16 mouse cellular contexts compared by ENCODE assay signal in the genomic region with DNA sequence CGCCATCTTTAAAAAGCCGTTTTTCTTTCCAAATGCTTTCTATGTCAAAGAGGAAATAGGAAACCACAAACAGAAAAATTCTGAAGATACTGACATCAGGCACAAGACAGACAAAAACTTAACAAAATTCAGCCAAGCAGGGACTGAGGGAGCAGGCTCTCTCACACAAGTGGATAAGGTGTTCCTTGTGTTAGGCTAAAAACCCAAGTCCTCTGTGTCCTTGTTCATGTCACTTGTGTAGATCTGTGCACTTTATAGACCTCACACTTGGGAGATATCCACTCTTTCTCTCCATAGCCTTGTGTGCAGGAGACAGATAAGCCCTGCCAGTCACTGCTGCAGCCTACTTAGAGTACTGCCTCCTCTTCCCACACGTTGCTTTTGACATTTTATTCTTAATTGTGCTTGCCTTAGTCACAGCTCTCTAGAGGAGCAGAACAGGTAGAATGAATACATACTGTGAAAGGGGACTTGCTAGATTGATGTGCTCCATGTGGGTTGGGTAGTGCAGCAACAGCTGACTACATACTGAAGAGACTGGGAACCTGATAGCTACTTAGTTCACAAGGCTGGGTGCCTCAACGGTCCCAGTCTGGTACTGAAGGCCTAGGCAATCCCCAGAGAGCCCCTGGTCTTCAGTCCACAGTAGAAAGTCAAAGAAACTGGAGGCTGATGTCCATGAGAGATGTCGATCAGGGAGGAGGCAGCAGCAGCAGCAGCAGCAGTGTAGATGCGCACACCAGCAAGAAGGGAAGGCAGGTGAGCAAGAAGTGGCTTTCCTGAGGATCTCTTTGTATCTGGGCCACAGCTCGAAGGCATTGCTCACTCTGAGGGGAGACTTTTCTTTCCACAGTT. TPM values are rescaled to one million over a fixed set of nuclear protein-coding genes. Genes with fewer than 3 reads are reported as not detected.
DNase-seq lines count a peak whose midpoint lies in the region; ATAC-seq and TF ChIP-seq lines count a peak whose summit lies in the region.
"Had no signal": no experiment of that assay in that cellular context is flagged by ENCODE, and none has a peak within 500 bp of the region (broad histone marks: within the 10 kb centered on the region; RNA-seq: fewer than 3 reads in every experiment).

No protein-coding gene starts in this region.

- H3K4me1 ChIP-seq in heart, embryonic 16.5 days (ENCODE audit: control insufficient read depth, insufficient read depth, low read length), result peaks cover 5% of the 10 kb centered on the region
- no peaks in the 10 kb centered on the region for H3K4me1 ChIP-seq in heart, embryonic 11.5 days (ENCODE audit: control insufficient read depth, insufficient read depth, low read length)
- H3K4me1 ChIP-seq in MEL (ENCODE audit: control insufficient read depth in 1 of 2, insufficient read depth in 2 of 2, low read length in 2 of 2), result peaks cover 18 to 27% of the 10 kb centered on the region in 2 experiments
- H3K4me1 ChIP-seq in forebrain, embryonic 12.5 days, result no peaks in the 10 kb centered on the region
- H3K4me1 ChIP-seq in midbrain, embryonic 15.5 days, result no peaks in the 10 kb centered on the region
- H3K4me1 ChIP-seq: limb, embryonic 13.5 days had no signal

- peaks cover 7% of the 10 kb centered on the region for H3K36me3 ChIP-seq in heart, embryonic 16.5 days (ENCODE audit: control insufficient read depth, insufficient read depth)
- H3K36me3 ChIP-seq in heart, embryonic 11.5 days (ENCODE audit: control insufficient read depth, insufficient read depth, low read length), result peaks cover 4% of the 10 kb centered on the region; the same call in 1 of the 2 replicates
- peaks cover 0 to 19% of the 10 kb centered on the region in 2 experiments; a peak in 2 of 4 replicates for H3K36me3 ChIP-seq in MEL (ENCODE audit: control insufficient read depth in 1 of 2, insufficient read depth in 2 of 2, low read length in 2 of 2)
- H3K36me3 ChIP-seq in forebrain, embryonic 12.5 days (replicated peaks), result no peaks in the 10 kb centered on the region
- no peaks in the 10 kb centered on the region for H3K36me3 ChIP-seq in midbrain, embryonic 15.5 days (replicated peaks)
- H3K36me3 ChIP-seq: hindbrain, embryonic 10.5 days; limb, embryonic 13.5 days had no signal

- H3K27ac ChIP-seq in heart, embryonic 16.5 days (ENCODE audit: low read length), result peak overlapping the region; percentile 64
- H3K27ac ChIP-seq in heart, embryonic 11.5 days (ENCODE audit: low read depth, low read length), result no peak overlapping the region
- H3K27ac ChIP-seq in MEL (ENCODE audit: control insufficient read depth, low read depth, low read length), result peak overlapping the region; percentile 99
- no peak overlapping the region for H3K27ac ChIP-seq in forebrain, embryonic 12.5 days
- H3K27ac ChIP-seq in midbrain, embryonic 15.5 days, result no peak overlapping the region
- H3K27ac ChIP-seq: hindbrain, embryonic 10.5 days; limb, embryonic 13.5 days had no signal

- DNase-seq in MEL (ENCODE audit: low read depth, low spot score), result peak; percentile 92
- DNase-seq in embryo, embryonic 9.5 days (ENCODE audit: extremely low spot score), result no peak
- DNase-seq: cerebellum, adult 11 months; embryo, embryonic 11 days had no signal

- peak; percentile 84 to 85 for TF ChIP-seq EP300 in MEL (IDR thresholded peaks at IDR 0.05; ENCODE audit: low read depth in 1 of 2, low read length in 2 of 2)

- TF ChIP-seq RAD21 in MEL (IDR thresholded peaks at IDR 0.05; ENCODE audit: low read depth, low read length), result no peak; the same call in 1 of the 2 replicates

- H3K27me3 ChIP-seq in heart, embryonic 16.5 days (ENCODE audit: control insufficient read depth, insufficient read depth, low read length), result no peaks in the 10 kb centered on the region
- H3K27me3 ChIP-seq in heart, embryonic 11.5 days (ENCODE audit: control insufficient read depth, insufficient read depth, low read length), result no peaks in the 10 kb centered on the region
- no peaks in the 10 kb centered on the region for H3K27me3 ChIP-seq in MEL (ENCODE audit: control insufficient read depth in 1 of 2, insufficient read depth in 2 of 2, low read length in 2 of 2)
- no peaks in the 10 kb centered on the region for H3K27me3 ChIP-seq in forebrain, embryonic 12.5 days
- H3K27me3 ChIP-seq in midbrain, embryonic 15.5 days (replicated peaks), result no peaks in the 10 kb centered on the region
- H3K27me3 ChIP-seq: limb, embryonic 13.5 days; Patski had no signal

- H3K4me3 ChIP-seq in heart, embryonic 16.5 days (ENCODE audit: low read length), result no peak overlapping the region
- no peak overlapping the region for H3K4me3 ChIP-seq in heart, embryonic 11.5 days (ENCODE audit: low read depth, low read length)
- peak overlapping the region; percentile 18 to 25 for H3K4me3 ChIP-seq in MEL (ENCODE audit: control insufficient read depth in 1 of 2, insufficient read depth in 1 of 2, low read depth in 2 of 2, low read length in 2 of 2)
- no peak overlapping the region for H3K4me3 ChIP-seq in forebrain, embryonic 12.5 days (replicated peaks)
- no peak overlapping the region for H3K4me3 ChIP-seq in midbrain, embryonic 15.5 days
- H3K4me3 ChIP-seq: hindbrain, embryonic 10.5 days; limb, embryonic 13.5 days had no signal

- no peak for ATAC-seq in heart, embryonic 16.5 days (replicated peaks; ENCODE audit: extremely low read depth, insufficient read depth, low FRiP score)
- ATAC-seq in heart, embryonic 11.5 days (replicated peaks; ENCODE audit: insufficient number of reproducible peaks, low FRiP score, low TSS enrichment), result no peak
- peak; percentile 54 to 55; a peak in 3 of 4 replicates for ATAC-seq in hematopoietic stem cell, adult 5-6 weeks (replicated peaks in 1 of 2; ENCODE audit: insufficient read depth in 1 of 2, low FRiP score in 2 of 2, low TSS enrichment in 1 of 2, low read depth in 1 of 2, poor library complexity in 2 of 2, severe bottlenecking in 2 of 2)
- peak; percentile 74 for ATAC-seq in megakaryocyte progenitor cell, adult 5-6 weeks (replicated peaks; ENCODE audit: poor library complexity)
- ATAC-seq in forebrain, embryonic 12.5 days (ENCODE audit: low FRiP score), result no peak
- no peak for ATAC-seq in midbrain, embryonic 15.5 days (replicated peaks)
- ATAC-seq: Patski had no signal

- no peak overlapping the region for H3K9ac ChIP-seq in heart, embryonic 16.5 days (ENCODE audit: low read length)
- H3K9ac ChIP-seq in heart, embryonic 11.5 days (ENCODE audit: low read depth, low read length), result no peak overlapping the region
- H3K9ac ChIP-seq in MEL (ENCODE audit: control insufficient read depth, low read depth, low read length, poor library complexity, severe bottlenecking), result peak overlapping the region; percentile 63
- no peak overlapping the region for H3K9ac ChIP-seq in forebrain, embryonic 12.5 days
- H3K9ac ChIP-seq in midbrain, embryonic 15.5 days, result no peak overlapping the region
- H3K9ac ChIP-seq: limb, embryonic 13.5 days had no signal

- no peak for TF ChIP-seq CTCF in MEL (IDR thresholded peaks at IDR 0.05 in 2 of 3, conservative IDR thresholded peaks at IDR 0.05 in 1 of 3; ENCODE audit: control insufficient read depth in 1 of 3, insufficient read depth in 1 of 3, low read depth in 2 of 3, low read length in 3 of 3, poor library complexity in 1 of 3, severe bottlenecking in 1 of 3)

- 79% methylated on average over 7 of the region's 7 CpGs for WGBS in heart, embryonic 16.5 days
- WGBS in heart, embryonic 11.5 days (ENCODE audit: insufficient replicate concordance), result 80% methylated on average over 7 of the region's 7 CpGs
- WGBS in forebrain, embryonic 12.5 days, result 88% methylated on average over 7 of the region's 7 CpGs
- 86% methylated on average over 7 of the region's 7 CpGs for WGBS in midbrain, embryonic 15.5 days

- H3K9me3 ChIP-seq in heart, embryonic 16.5 days (replicated peaks; ENCODE audit: control insufficient read depth, low read length), result peaks cover 8% of the 10 kb centered on the region
- no peaks in the 10 kb centered on the region; the same call in 1 of the 2 replicates for H3K9me3 ChIP-seq in heart, embryonic 11.5 days (replicated peaks; ENCODE audit: control insufficient read depth, low read length)
- H3K9me3 ChIP-seq in MEL (replicated peaks; ENCODE audit: insufficient read depth, low read length), result no peaks in the 10 kb centered on the region
- H3K9me3 ChIP-seq in forebrain, embryonic 12.5 days, result no peaks in the 10 kb centered on the region
- no peaks in the 10 kb centered on the region for H3K9me3 ChIP-seq in midbrain, embryonic 15.5 days
- H3K9me3 ChIP-seq: hindbrain, embryonic 10.5 days; limb, embryonic 13.5 days had no signal

- H3K4me2 ChIP-seq in heart, embryonic 16.5 days (ENCODE audit: low read depth, low read length), result no peak overlapping the region
- no peak overlapping the region for H3K4me2 ChIP-seq in heart, embryonic 11.5 days
- H3K4me2 ChIP-seq in forebrain, embryonic 12.5 days, result no peak overlapping the region
- H3K4me2 ChIP-seq in midbrain, embryonic 15.5 days, result no peak overlapping the region
- H3K4me2 ChIP-seq: limb, embryonic 13.5 days had no signal

- peak; percentile 40 to 55; a peak in 2 of 4 replicates for TF ChIP-seq POLR2A in MEL (IDR thresholded peaks at IDR 0.05; ENCODE audit: control insufficient read depth in 1 of 2, insufficient read depth in 1 of 2, low read depth in 1 of 2, low read length in 2 of 2, poor library complexity in 1 of 2)

- H3K79me2 ChIP-seq in MEL (ENCODE audit: control insufficient read depth, insufficient read depth, low read length, poor library complexity), result no peaks in the 10 kb centered on the region

RNA-seq across cellular contexts. Expression of a gene that starts 8.4 kb away (rescaled TPM):
- polyA plus RNA-seq in heart, embryonic 16.5 days (2015; fragmentation: Nextera tagmentation; extraction: Ambion mirVana), result 59.3 and 61.0 TPM in 2 replicates
- 23.5 and 28.2 TPM in 2 replicates for polyA plus RNA-seq in heart, embryonic 11.5 days (2014; fragmentation: Nextera tagmentation; extraction: Ambion mirVana)
- total RNA-seq in MEL (2012; rRNA removed), result 2.6 and 5.6 TPM in 2 replicates
- polyA plus RNA-seq in MEL (2012; ENCODE audit: insufficient read depth in 1 of 2, insufficient read length in 2 of 2, low read depth in 1 of 2, low replicate concordance in 2 of 2, missing spikeins in 1 of 2), result 1 to 10 TPM in 1 of 2 experiments, not detected in 1; 4.1 TPM
- 138 and 151 TPM in 2 replicates for total RNA-seq in hematopoietic stem cell, adult 5-6 weeks (2017)
- 184 and 191 TPM in 2 replicates for total RNA-seq in megakaryocyte progenitor cell, adult 5-6 weeks (2015)
- 174 and 180 TPM in 2 replicates for total RNA-seq in megakaryocyte progenitor cell, adult 5-6 weeks (2017)
- 0.10 and 0.26 TPM in 2 replicates for polyA plus RNA-seq in forebrain, embryonic 12.5 days (2016; fragmentation: Nextera tagmentation; extraction: Ambion mirVana)
- 5.4 and 6.5 TPM in 2 replicates for polyA plus RNA-seq in midbrain, embryonic 15.5 days (2015; fragmentation: Nextera tagmentation; extraction: Ambion mirVana)
- polyA plus RNA-seq: Patski had no signal

RNA-seq across cellular contexts. Expression of a gene that starts 43.1 kb away (rescaled TPM):
- 3.2 TPM in 2 replicates for polyA plus RNA-seq in heart, embryonic 16.5 days (2015; fragmentation: Nextera tagmentation; extraction: Ambion mirVana)
- polyA plus RNA-seq in heart, embryonic 11.5 days (2014; fragmentation: Nextera tagmentation; extraction: Ambion mirVana), result 1.9 and 2.4 TPM in 2 replicates
- not detected in 2 replicates for total RNA-seq in MEL (2012; rRNA removed)
- polyA plus RNA-seq in MEL (2012; ENCODE audit: insufficient read depth in 1 of 2, insufficient read length in 2 of 2, low read depth in 1 of 2, low replicate concordance in 2 of 2, missing spikeins in 1 of 2), result not detected
- total RNA-seq in hematopoietic stem cell, adult 5-6 weeks (2017), result 5.6 and 10.2 TPM in 2 replicates
- total RNA-seq in megakaryocyte progenitor cell, adult 5-6 weeks (2015), result 3.9 and 5.3 TPM in 2 replicates
- total RNA-seq in megakaryocyte progenitor cell, adult 5-6 weeks (2017), result 6.4 and 6.5 TPM in 2 replicates
- 0.28 and 0.31 TPM in 2 replicates for polyA plus RNA-seq in forebrain, embryonic 12.5 days (2016; fragmentation: Nextera tagmentation; extraction: Ambion mirVana)
- polyA plus RNA-seq in midbrain, embryonic 15.5 days (2015; fragmentation: Nextera tagmentation; extraction: Ambion mirVana), result 0.15 and 0.18 TPM in 2 replicates
- total RNA-seq: adrenal gland, adult 18-20 months; layer of hippocampus, postnatal 14 days had no signal
- polyA plus RNA-seq: C2C12 had no signal

Comparison
In these comparisons a context has a peak if more than half of its experiments do, and no peak if none do; other contexts are left out.
1. H3K27ac ChIP-seq: peak in heart, embryonic 16.5 days (single experiment) and MEL (single experiment); none in heart, embryonic 11.5 days (single experiment), forebrain, embryonic 12.5 days (single experiment) and midbrain, embryonic 15.5 days (single experiment).
2. ATAC-seq: peak in hematopoietic stem cell, adult 5-6 weeks (2 of 2) and megakaryocyte progenitor cell, adult 5-6 weeks (single experiment); none in heart, embryonic 16.5 days (single experiment), heart, embryonic 11.5 days (single experiment), forebrain, embryonic 12.5 days (single experiment) and midbrain, embryonic 15.5 days (single experiment).
3. H3K4me3 ChIP-seq: peak in MEL (2 of 2); none in heart, embryonic 16.5 days (single experiment), heart, embryonic 11.5 days (single experiment), forebrain, embryonic 12.5 days (single experiment) and midbrain, embryonic 15.5 days (single experiment).